Mouse (Mus musculus) embryo, embryonic 11.5 days (tissue): ENCODE data around the gene Nomo1.

Experiments used
- DNase-seq: peaks from one replicate; pipeline ENCODE4 v3.0.0-alpha.2; 2012; ENCODE audit warnings: low read depth, low spot score

Gene Nomo1

GRCm38 (mm10) chr7:46033109-46033869, at the start of gene Nomo1:
Nomo1 (plus strand) TSS chr7:46033698.
- DNase-seq: peak; percentile 99

- DNase-seq: no peak
Observed at GRCm38 (mm10) chr7:45986893-45987292, 46.6 kb upstream of the Nomo1 start.

GRCm38 (mm10) chr7:45988344-45988743, 45.2 kb upstream of the Nomo1 start:
- DNase-seq: no peak

- DNase-seq: no peak
Observed at GRCm38 (mm10) chr7:45992470-45992869, 41.0 kb upstream of the Nomo1 start.

- DNase-seq: no peak
Observed at GRCm38 (mm10) chr7:46000577-46000976, 32.9 kb upstream of the Nomo1 start.

GRCm38 (mm10) chr7:46002748-46003147, 30.8 kb upstream of the Nomo1 start:
- no peak for DNase-seq

- peak; percentile 60 for DNase-seq
Observed at GRCm38 (mm10) chr7:46009578-46009977, 23.9 kb upstream of the Nomo1 start.

- no peak for DNase-seq
Observed at GRCm38 (mm10) chr7:46012121-46012520, 21.4 kb upstream of the Nomo1 start.

- DNase-seq: peak; percentile 46
Observed at GRCm38 (mm10) chr7:46013266-46014010, 20.1 kb upstream of the Nomo1 start.

GRCm38 (mm10) chr7:46019594-46019993, 13.9 kb upstream of the Nomo1 start:
- no peak for DNase-seq

GRCm38 (mm10) chr7:46021951-46022350, 11.5 kb upstream of the Nomo1 start:
- DNase-seq: no peak

- no peak for DNase-seq
Observed at GRCm38 (mm10) chr7:46025436-46025835, 8.1 kb upstream of the Nomo1 start.

- no peak for DNase-seq
Observed at GRCm38 (mm10) chr7:46028681-46029080, 4.8 kb upstream of the Nomo1 start.

GRCm38 (mm10) chr7:46029299-46030144, 4.0 kb upstream of the Nomo1 start:
- DNase-seq: no peak

GRCm38 (mm10) chr7:46030145-46030488, 3.4 kb upstream of the Nomo1 start, which contains the start of gene Abcc6:
Abcc6 (minus strand) TSS chr7:46030302.
- no peak for DNase-seq

- no peak for DNase-seq
Observed at GRCm38 (mm10) chr7:46031075-46031474, 2.4 kb upstream of the Nomo1 start.

- DNase-seq: no peak
Observed at GRCm38 (mm10) chr7:46033870-46034337, 406 bp downstream of the Nomo1 start.

- no peak for DNase-seq
Observed at GRCm38 (mm10) chr7:46034991-46035390, 1.5 kb downstream of the Nomo1 start.

GRCm38 (mm10) chr7:46035468-46035867, 2.0 kb downstream of the Nomo1 start:
- DNase-seq: no peak

GRCm38 (mm10) chr7:46037433-46037832, 3.9 kb downstream of the Nomo1 start:
- DNase-seq: no peak

GRCm38 (mm10) chr7:46039873-46040272, 6.4 kb downstream of the Nomo1 start:
- no peak for DNase-seq

- no peak for DNase-seq
Observed at GRCm38 (mm10) chr7:46044106-46044505, 10.6 kb downstream of the Nomo1 start.
